Mouse (Mus musculus): ENCODE results near the gene Ltbp3.

GRCm38 (mm10) chr19:5729444-5729815, 11.3 kb upstream of the Ltbp3 start, which contains the start of gene Fam89b:
- TF ChIP-seq CTCF (IDR thresholded peaks at IDR 0.05) (no peak), EP300 (IDR thresholded peaks at IDR 0.05) (no peak)

All from lung, postnatal 0 days (tissue).